Mouse (Mus musculus) cerebellum, adult 18-20 months (tissue): ENCODE data around the gene Relch.

ENCODE experiments used
- DNase-seq, 2 experiments: peaks; one replicate each; pipeline ENCODE4 v3.0.0; 2021

Gene Relch

DNA sequence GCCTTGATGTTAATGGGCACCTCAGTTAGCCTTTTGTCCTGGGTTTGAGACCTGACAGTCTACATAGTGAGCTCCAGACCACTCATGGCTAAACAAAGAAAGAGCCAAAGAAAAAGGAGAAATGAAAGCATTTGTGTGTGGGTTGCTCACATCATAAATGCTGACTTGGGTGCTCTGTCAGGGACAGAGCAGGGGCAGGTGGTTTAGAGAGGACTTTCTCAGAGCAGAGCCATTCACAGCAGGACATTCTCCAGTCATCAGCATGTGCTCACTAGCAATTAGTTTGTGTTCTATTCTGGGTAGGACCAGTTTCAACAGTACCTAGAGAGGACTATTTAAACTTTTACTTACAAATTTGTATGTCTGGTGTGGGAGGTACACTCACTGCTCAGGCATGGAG lies 137.6 kb downstream of the Relch start:
- DNase-seq: no peak

DNA sequence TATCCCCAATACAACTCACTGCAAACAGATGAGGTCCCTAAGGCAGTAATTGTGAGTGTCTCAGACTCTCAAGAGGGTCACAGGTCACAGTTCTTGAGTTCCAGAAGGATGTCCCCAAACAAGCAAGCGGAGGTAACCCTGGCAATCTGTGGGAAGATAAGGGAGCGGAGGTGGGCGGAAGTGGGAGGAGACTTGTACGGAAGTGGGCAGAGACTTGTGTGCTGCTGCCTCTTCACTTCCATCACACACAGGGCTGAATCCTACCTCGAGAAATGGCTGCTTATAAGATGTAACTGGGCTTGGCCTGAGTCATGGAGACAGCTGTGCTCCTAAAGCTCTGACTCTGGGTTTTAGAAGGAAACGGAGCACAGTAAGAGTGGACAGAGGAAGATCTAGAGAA lies 139.3 kb downstream of the Relch start:
- DNase-seq: no peak

DNA sequence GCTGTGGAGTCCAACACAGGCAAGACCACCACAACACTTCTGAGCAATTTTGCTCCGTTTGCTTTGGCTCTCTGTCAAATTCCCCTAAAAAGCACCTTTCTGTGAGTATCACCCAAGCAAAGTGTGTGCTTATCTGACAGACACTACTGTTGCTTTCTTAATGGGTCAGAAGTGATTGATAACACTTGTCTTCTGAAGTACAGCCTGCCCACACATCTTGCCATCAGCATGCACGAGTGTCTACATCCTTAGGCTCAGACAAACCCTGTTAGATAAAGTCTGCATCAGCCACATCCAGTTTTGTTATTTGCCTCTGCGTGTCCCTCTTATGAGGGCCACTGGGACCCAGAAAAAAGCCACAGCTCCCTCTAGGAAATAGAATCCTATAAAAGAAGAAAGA lies 140.6 kb downstream of the Relch start:
- no peak for DNase-seq
